ENCODE assay signal across 8 mouse cellular contexts in the genomic region with DNA sequence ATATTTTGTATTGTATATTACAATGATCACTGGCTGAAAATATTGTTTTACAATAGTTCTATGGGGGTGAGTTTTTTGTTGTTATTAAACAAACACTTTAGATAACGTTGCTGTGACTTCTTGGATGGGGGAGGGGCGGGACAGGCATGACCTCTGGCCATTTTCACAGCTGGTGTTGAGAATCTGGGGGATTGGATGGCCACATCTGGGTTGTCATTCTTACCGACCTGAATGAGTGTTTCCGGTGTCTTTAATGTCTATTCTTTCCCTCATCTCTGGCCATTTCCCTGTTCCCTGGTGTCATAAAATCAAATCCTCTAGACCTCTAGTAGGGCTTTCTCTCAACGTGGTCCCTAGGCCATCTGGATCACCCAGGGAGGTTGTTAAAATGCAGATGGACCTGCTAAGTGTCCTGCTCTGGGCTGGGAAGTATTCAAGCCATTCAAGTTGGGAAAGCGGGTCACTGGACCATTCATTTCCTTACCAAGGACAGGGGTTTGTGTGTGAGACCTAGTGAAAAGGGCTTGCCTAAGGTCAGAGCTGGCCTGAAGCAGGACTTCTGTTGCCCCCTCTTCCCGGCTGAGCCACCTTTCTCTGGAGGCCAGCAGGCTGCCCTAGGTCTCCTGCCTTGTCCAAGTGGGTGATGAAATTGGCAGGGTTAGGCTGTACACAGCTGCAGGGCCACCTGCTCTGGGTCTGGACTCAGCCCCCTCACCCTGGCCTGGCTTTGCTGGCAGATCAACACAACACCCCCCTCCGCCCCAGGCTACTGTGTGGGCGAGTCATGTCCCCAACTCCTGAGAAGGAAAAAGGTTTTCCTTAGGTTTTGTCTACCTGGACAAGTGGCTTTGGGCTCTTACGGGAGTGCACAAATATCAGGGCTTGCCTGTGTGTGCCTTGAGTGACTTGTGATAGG. TPM values are rescaled to one million over a fixed set of nuclear protein-coding genes. Genes with fewer than 3 reads are reported as not detected.
A peak's percentile ranks its signal among the peaks of the same experiment; 100 is the strongest.
DNase-seq lines count a peak whose midpoint lies in the region; ATAC-seq and TF ChIP-seq lines count a peak whose summit lies in the region.

No protein-coding gene starts in this region.

- 22% methylated on average over 10 of the region's 10 CpGs for whole genome bisulfite sequencing in forebrain, embryonic 13.5 days
- WGBS in hindbrain, postnatal 0 days: 13% methylated on average over 10 of the region's 10 CpGs

- H3K27me3 ChIP-seq in forebrain, embryonic 13.5 days: peaks cover 15% of the 10 kb centered on the region
- H3K27me3 ChIP-seq in hindbrain, postnatal 0 days (ENCODE audit: insufficient read depth, low read length): no peaks in the 10 kb centered on the region

- H3K9me3 ChIP-seq in ES-E14 (ENCODE audit: control insufficient read depth, insufficient read depth, low read depth, low read length): no peaks in the 10 kb centered on the region
- no peaks in the 10 kb centered on the region for H3K9me3 ChIP-seq in forebrain, embryonic 13.5 days (replicated peaks)
- no peaks in the 10 kb centered on the region for H3K9me3 ChIP-seq in hindbrain, postnatal 0 days (ENCODE audit: low read length)

- H3K36me3 ChIP-seq in ES-E14 (ENCODE audit: control insufficient read depth, insufficient read depth, low read length, poor library complexity, severe bottlenecking): no peaks in the 10 kb centered on the region
- no peaks in the 10 kb centered on the region for H3K36me3 ChIP-seq in forebrain, embryonic 13.5 days (ENCODE audit: poor library complexity, severe bottlenecking)
- no peaks in the 10 kb centered on the region for H3K36me3 ChIP-seq in hindbrain, postnatal 0 days (ENCODE audit: insufficient read depth, low read length)

- H3K4me1 ChIP-seq in ES-E14 (ENCODE audit: control insufficient read depth in 2 of 2, insufficient read depth in 2 of 2, low read length in 2 of 2, poor library complexity in 1 of 2): peaks cover 17 to 34% of the 10 kb centered on the region in 2 experiments
- H3K4me1 ChIP-seq in forebrain, embryonic 13.5 days: peaks cover 67% of the 10 kb centered on the region
- peaks cover 8% of the 10 kb centered on the region for H3K4me1 ChIP-seq in hindbrain, postnatal 0 days (ENCODE audit: insufficient read depth, low read length)

- in situ Hi-C loops in ES-E14 (cut with MboI; ENCODE audit: low sequenced_read_pairs in 2 of 2, unreplicated experiment in 2 of 2): loop anchor here in 1 of 2 experiments (5.0 kb wide), 1 partner anchor 35 kb away; no protein-coding TSS in a partner anchor

- peak overlapping the region; percentile 92 for H3K4me2 ChIP-seq in forebrain, embryonic 13.5 days
- H3K4me2 ChIP-seq in hindbrain, postnatal 0 days (ENCODE audit: low read depth, low read length): peak overlapping the region; percentile 82

- H3K9ac ChIP-seq in ES-E14 (ENCODE audit: insufficient read depth, low read depth, low read length, poor library complexity, severe bottlenecking): 0 out of 2 replicates have a peak overlapping the region, but pooled peaks have one; percentile 18
- H3K9ac ChIP-seq in forebrain, embryonic 13.5 days: peak overlapping the region; percentile 70
- peak overlapping the region; percentile 56 for H3K9ac ChIP-seq in hindbrain, postnatal 0 days (replicated peaks; ENCODE audit: low read length)

- DNase-seq in 416B (ENCODE audit: low read depth) (peak; percentile 26), ES-E14 (ENCODE audit: low read depth, low spot score) (no peak)
- no peak for DNase-seq in hindbrain, postnatal 0 days (ENCODE audit: low spot score)
- peak; percentile 24 for DNase-seq in lung, postnatal 25 days (ENCODE audit: low spot score)
- no peak for DNase-seq in frontal cortex, adult 2 months (ENCODE audit: extremely low spot score in 1 of 2, low spot score in 1 of 2)
- no peak for DNase-seq in testis, postnatal 10 days (ENCODE audit: low spot score)
- DNase-seq in urinary bladder, adult 2 months (ENCODE audit: low spot score): no peak

- H3K27ac ChIP-seq in ES-E14 (ENCODE audit: insufficient read depth, low read depth, low read length, poor library complexity, severe bottlenecking): no peak overlapping the region
- H3K27ac ChIP-seq in forebrain, embryonic 13.5 days: no peak overlapping the region; the same call in 1 of the 2 replicates
- peak overlapping the region; percentile 70 for H3K27ac ChIP-seq in hindbrain, postnatal 0 days

- ATAC-seq in forebrain, embryonic 13.5 days: no peak
- no peak for ATAC-seq in hindbrain, postnatal 0 days

- TF ChIP-seq CTCF in hindbrain, postnatal 0 days (IDR thresholded peaks at IDR 0.05; ENCODE audit: low read depth): no peak

- H3K4me3 ChIP-seq in ES-E14 (ENCODE audit: insufficient read depth in 1 of 2, low read depth in 1 of 2, low read length in 2 of 2, poor library complexity in 1 of 2, severe bottlenecking in 1 of 2): peak overlapping the region; percentile 66 to 75
- H3K4me3 ChIP-seq in forebrain, embryonic 13.5 days: peak overlapping the region; percentile 53
- H3K4me3 ChIP-seq in hindbrain, postnatal 0 days (ENCODE audit: low read length): peak overlapping the region; percentile 44

TF ChIP-seq in ES-E14, 5 proteins besides CTCF, POLR2A, EP300 and RAD21:
- no peak for TF ChIP-seq ZNF384 (IDR thresholded peaks at IDR 0.05; ENCODE audit: low read depth, low read length)
TF ChIP-seq in ES-E14: peak in this region for 0.

RNA-seq across cellular contexts. Expression of a gene that starts 1.5 kb away (rescaled TPM):
- total RNA-seq in ES-E14 (2012; rRNA removed): 74.5 and 122 TPM in 2 replicates
- 25.8 and 26.1 TPM in 2 replicates for polyA plus RNA-seq in forebrain, embryonic 13.5 days (2015; fragmentation: Nextera tagmentation; extraction: Ambion mirVana)
- 142 and 198 TPM in 2 replicates for total RNA-seq in hindbrain, postnatal 0 days (2014; rRNA removed)
- 99.3 and 104 TPM in 2 replicates for polyA plus RNA-seq in hindbrain, postnatal 0 days (2015; fragmentation: Nextera tagmentation; extraction: Ambion mirVana)
- 81.5 and 93.8 TPM in 2 replicates for polyA plus RNA-seq in frontal cortex, adult 2 months (2012; rRNA removed)
- polyA plus RNA-seq in urinary bladder, adult 2 months (2012; rRNA removed): 416 and 633 TPM in 2 replicates

RNA-seq across cellular contexts. Expression of a gene that starts 16.4 kb away (rescaled TPM):
- 1.7 and 2.3 TPM in 2 replicates for total RNA-seq in ES-E14 (2012; rRNA removed)
- 4.4 and 4.8 TPM in 2 replicates for polyA plus RNA-seq in forebrain, embryonic 13.5 days (2015; fragmentation: Nextera tagmentation; extraction: Ambion mirVana)
- 2.1 and 7.1 TPM in 2 replicates for total RNA-seq in hindbrain, postnatal 0 days (2014; rRNA removed)
- 4.8 and 6.1 TPM in 2 replicates for polyA plus RNA-seq in hindbrain, postnatal 0 days (2015; fragmentation: Nextera tagmentation; extraction: Ambion mirVana)
- 6.9 and 7.6 TPM in 2 replicates for polyA plus RNA-seq in frontal cortex, adult 2 months (2012; rRNA removed)
- polyA plus RNA-seq in urinary bladder, adult 2 months (2012; rRNA removed): 9.6 and 10.0 TPM in 2 replicates

RNA-seq across cellular contexts. Expression of a gene that starts 50.7 kb away (rescaled TPM):
- total RNA-seq in ES-E14 (2012; rRNA removed): 39.3 and 87.4 TPM in 2 replicates
- 40.0 and 42.2 TPM in 2 replicates for polyA plus RNA-seq in forebrain, embryonic 13.5 days (2015; fragmentation: Nextera tagmentation; extraction: Ambion mirVana)
- 9.0 and 14.0 TPM in 2 replicates for total RNA-seq in hindbrain, postnatal 0 days (2014; rRNA removed)
- polyA plus RNA-seq in hindbrain, postnatal 0 days (2015; fragmentation: Nextera tagmentation; extraction: Ambion mirVana): 29.4 and 31.2 TPM in 2 replicates
- polyA plus RNA-seq in frontal cortex, adult 2 months (2012; rRNA removed): 18.9 and 19.0 TPM in 2 replicates
- polyA plus RNA-seq in urinary bladder, adult 2 months (2012; rRNA removed): 17.1 and 17.8 TPM in 2 replicates

Comparison
In these comparisons a context has a peak if more than half of its experiments do, and no peak if none do; other contexts are left out.
1. DNase-seq: peak in 416B (single experiment) and lung, postnatal 25 days (single experiment); none in ES-E14 (single experiment), hindbrain, postnatal 0 days (single experiment), frontal cortex, adult 2 months (0 of 2), testis, postnatal 10 days (single experiment) and urinary bladder, adult 2 months (single experiment).
2. H3K9ac ChIP-seq: peak in every context shown above with its lines; median percentile 70 in forebrain, embryonic 13.5 days; 56 in hindbrain, postnatal 0 days; 18 in ES-E14.
3. Peak in every context shown above with its lines, with median percentiles within 50 percentile points of each other: H3K4me3 ChIP-seq.